Mouse (Mus musculus): ENCODE data around the gene Cyp2b10. TPM values are rescaled to one million over a fixed set of nuclear protein-coding genes. Genes with fewer than 3 reads are reported as not detected.
A peak's percentile ranks its signal among the peaks of the same experiment; 100 is the strongest.

Gene Cyp2b10
- total and polyA plus RNA-seq, 3 experiments: not detected

- Histone ChIP-seq H3K9ac (ENCODE audit: insufficient read depth, low read depth) (no peak overlapping the region), H3K36me3 (replicated peaks in 1 of 2; ENCODE audit: control insufficient read depth in 1 of 2, insufficient read depth in 1 of 2, low read length in 1 of 2) (no peaks in the 10 kb centered on the region), H3K4me3 (replicated peaks in 1 of 3; ENCODE audit: low read depth in 2 of 3, low read length in 2 of 3, poor library complexity in 1 of 3) (no peak overlapping the region), H3K79me2 (replicated peaks; ENCODE audit: control insufficient read depth, extremely low read depth, insufficient read depth, poor library complexity, severe bottlenecking) (no peaks in the 10 kb centered on the region), H3K4me1 (ENCODE audit: control insufficient read depth in 1 of 2, insufficient read depth in 2 of 2) (peaks cover 0 to 6% of the 10 kb centered on the region in 2 experiments; a peak in 1 of 4 replicates), H3K9me3 (replicated peaks; ENCODE audit: low read length) (peaks cover 7% of the 10 kb centered on the region), H3K27ac (ENCODE audit: insufficient read depth, low read depth) (no peak overlapping the region), H3K27me3 (replicated peaks) (peaks cover 19% of the 10 kb centered on the region), H3K4me2 (ENCODE audit: insufficient read depth, low read depth, poor library complexity, severe bottlenecking) (no peak overlapping the region)
- dilution Hi-C loops (cut with MboI; ENCODE audit: extremely low pct_ligation_motif_present, extremely low pct_unique_long_range_greater_than_20kb, low sequenced_read_pairs) (no loop called here), in situ Hi-C loops (cut with MboI; ENCODE audit: low pct_ligation_motif_present, low pct_unique_long_range_greater_than_20kb, low sequenced_read_pairs) (no loop called here)
- TF ChIP-seq MYC (IDR thresholded peaks at IDR 0.05; ENCODE audit: low read depth, low read length) (no peak), ZNF384 (IDR thresholded peaks at IDR 0.05; ENCODE audit: low read depth, low read length) (peak; percentile 85), MAZ (IDR thresholded peaks at IDR 0.05; ENCODE audit: low read depth, low read length) (no peak), CHD2 (IDR thresholded peaks at IDR 0.05; ENCODE audit: low read length) (no peak), CTCF (conservative IDR thresholded peaks at IDR 0.05 in 1 of 2, IDR thresholded peaks at IDR 0.05 in 1 of 2; ENCODE audit: low read depth in 2 of 2, low read length in 2 of 2) (peak in 1 of 2 experiments; percentile 57; a peak in 3 of 4 replicates), JUND (conservative IDR thresholded peaks at IDR 0.05; ENCODE audit: low read depth, low read length) (0 out of 2 replicates have a peak, but pooled peaks have one; percentile 16), RAD21 (IDR thresholded peaks at IDR 0.05; ENCODE audit: low read depth, low read length) (peak; percentile 48)
- DNase-seq (ENCODE audit: extremely low read depth): peak; percentile 25
Observed at GRCm38 (mm10) chr7:25869789-25870188, 27.6 kb upstream of the Cyp2b10 start.

DNA sequence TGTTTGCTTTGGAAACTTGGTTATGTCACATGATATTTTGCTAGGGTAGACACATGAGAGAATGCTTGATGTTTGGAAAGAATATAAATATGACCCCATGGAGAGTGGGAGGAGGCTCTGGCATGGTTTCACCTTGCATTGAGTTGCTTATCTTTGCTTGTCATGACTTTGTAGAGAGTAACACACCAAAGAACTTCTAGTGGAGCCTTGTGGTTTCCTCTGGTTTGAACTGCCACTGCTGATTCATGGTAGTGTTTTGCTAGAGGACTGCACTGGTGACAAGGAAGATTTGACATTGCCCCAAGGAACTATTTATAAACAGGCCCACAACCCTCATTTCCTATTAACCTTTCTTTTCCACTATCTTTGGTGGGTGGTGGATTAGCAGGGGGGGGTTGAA lies 24.8 kb upstream of the Cyp2b10 start:
- Histone ChIP-seq H3K27me3 (replicated peaks) (peaks cover 24% of the 10 kb centered on the region), H3K4me1 (ENCODE audit: control insufficient read depth in 1 of 2, insufficient read depth in 2 of 2) (peaks cover 0 to 6% of the 10 kb centered on the region in 2 experiments; a peak in 1 of 4 replicates), H3K79me2 (replicated peaks; ENCODE audit: control insufficient read depth, extremely low read depth, insufficient read depth, poor library complexity, severe bottlenecking) (no peaks in the 10 kb centered on the region), H3K4me2 (ENCODE audit: insufficient read depth, low read depth, poor library complexity, severe bottlenecking) (no peak overlapping the region), H3K4me3 (replicated peaks in 1 of 3; ENCODE audit: low read depth in 2 of 3, low read length in 2 of 3, poor library complexity in 1 of 3) (no peak overlapping the region), H3K9me3 (replicated peaks; ENCODE audit: low read length) (peaks cover 11% of the 10 kb centered on the region), H3K9ac (ENCODE audit: insufficient read depth, low read depth) (no peak overlapping the region), H3K27ac (ENCODE audit: insufficient read depth, low read depth) (no peak overlapping the region), H3K36me3 (replicated peaks in 1 of 2; ENCODE audit: control insufficient read depth in 1 of 2, insufficient read depth in 1 of 2, low read length in 1 of 2) (no peaks in the 10 kb centered on the region)
- dilution Hi-C loops (cut with MboI; ENCODE audit: extremely low pct_ligation_motif_present, extremely low pct_unique_long_range_greater_than_20kb, low sequenced_read_pairs): no loop called here
- in situ Hi-C loops (cut with MboI; ENCODE audit: low pct_ligation_motif_present, low pct_unique_long_range_greater_than_20kb, low sequenced_read_pairs): no loop called here
- TF ChIP-seq POLR2AphosphoS2 (IDR thresholded peaks at IDR 0.05; ENCODE audit: low read depth, low read length) (no peak), MXI1 (IDR thresholded peaks at IDR 0.05; ENCODE audit: low read depth, low read length) (no peak), ZKSCAN1 (IDR thresholded peaks at IDR 0.05; ENCODE audit: borderline replicate concordance, low read depth, low read length) (no peak), MAFK (IDR thresholded peaks at IDR 0.05; ENCODE audit: insufficient replicate concordance, low read length) (no peak), NRF1 (IDR thresholded peaks at IDR 0.05; ENCODE audit: low read depth, low read length) (no peak), NELFE (IDR thresholded peaks at IDR 0.05; ENCODE audit: low read depth, low read length) (no peak), ELF1 (IDR thresholded peaks at IDR 0.05; ENCODE audit: low read depth, low read length) (no peak), HCFC1 (IDR thresholded peaks at IDR 0.05; ENCODE audit: low read depth, low read length) (no peak), EP300 (IDR thresholded peaks at IDR 0.05; ENCODE audit: low read length) (no peak), GABPA (IDR thresholded peaks at IDR 0.05; ENCODE audit: insufficient replicate concordance, low read depth, low read length) (no peak), USF1 (IDR thresholded peaks at IDR 0.05; ENCODE audit: low read depth, low read length) (no peak), RCOR1 (conservative IDR thresholded peaks at IDR 0.05; ENCODE audit: low read depth, low read length) (no peak), ZC3H11A (IDR thresholded peaks at IDR 0.05; ENCODE audit: low read depth, low read length) (no peak), ZMIZ1 (IDR thresholded peaks at IDR 0.05; ENCODE audit: low read depth, low read length) (no peak), POLR2A (IDR thresholded peaks at IDR 0.05; ENCODE audit: low read depth, low read length) (no peak), ZNF384 (IDR thresholded peaks at IDR 0.05; ENCODE audit: low read depth, low read length) (no peak), BHLHE40 (IDR thresholded peaks at IDR 0.05; ENCODE audit: low read depth, low read length) (no peak), CHD1 (IDR thresholded peaks at IDR 0.05; ENCODE audit: low read depth, low read length) (no peak)
- DNase-seq (ENCODE audit: extremely low read depth): no peak
